Mouse (Mus musculus) heart, embryonic 11.5 days (tissue): ENCODE data around the gene Kbtbd6. TPM values are rescaled to one million over a fixed set of nuclear protein-coding genes. Genes with fewer than 3 reads are reported as not detected.

Source experiments
- ATAC-seq: fragments of 200-750 bp; cut with Nextera tagmentation; replicated peaks from 2 replicates; pipeline ENCODE4 v1.8.0; 2017; ENCODE audit warnings: moderate library complexity; ENCODE audit not compliant: insufficient number of reproducible peaks, low FRiP score, low TSS enrichment
- H3K27ac ChIP-seq: fragments of 300-500 bp; sonication (generic); 2 replicates; pipeline ENCODE4 v1.5.1; 2014; ENCODE audit warnings: mild to moderate bottlenecking, low read depth, low read length
- H3K27me3 ChIP-seq: fragments of 300-500 bp; sonication (generic); 2 replicates; pipeline ENCODE4 v1.6.1; 2014; ENCODE audit warnings: mild to moderate bottlenecking, low read length, mixed read lengths; ENCODE audit not compliant: control insufficient read depth, insufficient read depth
- H3K36me3 ChIP-seq: fragments of 300-500 bp; sonication (generic); 2 replicates; pipeline ENCODE4 v1.6.1; 2014; ENCODE audit warnings: mild to moderate bottlenecking, low read length, moderate library complexity, mixed read lengths; ENCODE audit not compliant: control insufficient read depth, insufficient read depth
- H3K4me1 ChIP-seq: fragments of 300-500 bp; sonication (generic); 2 replicates; pipeline ENCODE4 v1.6.1; 2014; ENCODE audit warnings: low read length; ENCODE audit not compliant: control insufficient read depth, insufficient read depth
- H3K4me2 ChIP-seq: fragments of 300-500 bp; sonication (generic); 2 replicates; pipeline ENCODE4 v1.6.1; 2014; ENCODE audit warnings: mild to moderate bottlenecking, moderate library complexity
- H3K4me3 ChIP-seq: fragments of 300-500 bp; sonication (generic); 2 replicates; pipeline ENCODE4 v1.5.1; 2014; ENCODE audit warnings: low read depth, low read length
- H3K9ac ChIP-seq: fragments of 300-500 bp; sonication (generic); 2 replicates; pipeline ENCODE4 v1.6.1; 2014; ENCODE audit warnings: mild to moderate bottlenecking, low read depth, low read length, moderate library complexity
- H3K9me3 ChIP-seq: fragments of 300-500 bp; sonication (generic); replicated peaks from 2 replicates; pipeline ENCODE4 v1.6.1; 2016; ENCODE audit warnings: low read length; ENCODE audit not compliant: control insufficient read depth
- WGBS: fragments of 180-500 bp; shearing (Covaris S2); extraction: QIAGEN DNeasy Blood & Tissue Kit; methylation state at CpG from one replicate; pipeline ENCODE4 v1.1.7; 2014; ENCODE audit not compliant: insufficient replicate concordance; 5-methylcytosine and 5-hydroxymethylcytosine counted together
- polyA plus RNA-seq: library from polyadenylated mRNA; unstranded; fragments of >200 nt; fragmentation: Nextera tagmentation; extraction: Ambion mirVana; gene quantifications from 2 replicates; pipeline ENCODE4 v1.2.1, GENCODE M21; 2014

Gene Kbtbd6
- polyA plus RNA-seq, 1 experiment from 2014 or later: 3.2 TPM

GRCm38 (mm10) chr14:79486617-79486992 is 35.0 kb downstream of the Kbtbd6 start:
- WGBS: 9% methylated on average over 8 of the region's 8 CpGs

GRCm38 (mm10) chr14:79486993-79487731 is 35.5 kb downstream of the Kbtbd6 start:
- Histone ChIP-seq H3K4me3 (peak overlapping the region; percentile 46), H3K36me3 (0 out of 2 replicates have a peak, but pooled peaks cover 2% of the 10 kb centered on the region), H3K9ac (peak overlapping the region; percentile 56), H3K4me1 (peaks cover 30% of the 10 kb centered on the region), H3K4me2 (peak overlapping the region; percentile 75), H3K27me3 (no peaks in the 10 kb centered on the region), H3K27ac (0 out of 2 replicates have a peak overlapping the region, but pooled peaks have one; percentile 25), H3K9me3 (no peaks in the 10 kb centered on the region)
- 4% methylated on average over 19 of the region's 19 CpGs for WGBS
- no peak for ATAC-seq

More at GRCm38 (mm10) chr14:79486617-79486992, 35.0 kb downstream of the Kbtbd6 start:
- H3K4me3 ChIP-seq: peak overlapping the region; percentile 46
- no peaks in the 10 kb centered on the region for H3K9me3 ChIP-seq
- H3K27ac ChIP-seq: peak overlapping the region; percentile 8; the same call in 1 of the 2 replicates
- H3K36me3 ChIP-seq: no peaks in the 10 kb centered on the region
- H3K27me3 ChIP-seq: no peaks in the 10 kb centered on the region
- H3K4me2 ChIP-seq: peak overlapping the region; percentile 75
- peaks cover 30% of the 10 kb centered on the region for H3K4me1 ChIP-seq
- ATAC-seq: no peak
- H3K9ac ChIP-seq: peak overlapping the region; percentile 56

GRCm38 (mm10) chr14:79488531-79488930 is 36.9 kb downstream of the Kbtbd6 start:
- Histone ChIP-seq H3K27ac (no peak overlapping the region), H3K27me3 (no peaks in the 10 kb centered on the region), H3K36me3 (0 out of 2 replicates have a peak, but pooled peaks cover 2% of the 10 kb centered on the region), H3K4me2 (no peak overlapping the region), H3K4me3 (no peak overlapping the region), H3K4me1 (peaks cover 21% of the 10 kb centered on the region), H3K9ac (no peak overlapping the region), H3K9me3 (no peaks in the 10 kb centered on the region)
- ATAC-seq: no peak
- WGBS: 82% methylated on average over 9 of the region's 9 CpGs

GRCm38 (mm10) chr14:79489150-79489549 is 37.5 kb downstream of the Kbtbd6 start:
- Histone ChIP-seq H3K4me2 (no peak overlapping the region), H3K4me1 (peaks cover 17% of the 10 kb centered on the region), H3K9me3 (no peaks in the 10 kb centered on the region), H3K27me3 (no peaks in the 10 kb centered on the region), H3K36me3 (0 out of 2 replicates have a peak, but pooled peaks cover 2% of the 10 kb centered on the region), H3K27ac (no peak overlapping the region), H3K4me3 (no peak overlapping the region), H3K9ac (no peak overlapping the region)
- WGBS: 82% methylated on average over 12 of the region's 12 CpGs
- no peak for ATAC-seq

- H3K9ac ChIP-seq: no peak overlapping the region
- no peaks in the 10 kb centered on the region for H3K9me3 ChIP-seq
- H3K36me3 ChIP-seq: 0 out of 2 replicates have a peak, but pooled peaks cover 2% of the 10 kb centered on the region
- no peak overlapping the region for H3K4me3 ChIP-seq
- no peak overlapping the region for H3K27ac ChIP-seq
- no peaks in the 10 kb centered on the region for H3K27me3 ChIP-seq
- H3K4me2 ChIP-seq: no peak overlapping the region
- H3K4me1 ChIP-seq: peaks cover 17% of the 10 kb centered on the region
- 61% methylated on average over 3 of the region's 3 CpGs for WGBS
- no peak for ATAC-seq
These were observed 38.6 kb downstream of the Kbtbd6 start for GRCm38 (mm10) chr14:79490246-79490645.

- Histone ChIP-seq H3K4me3 (no peak overlapping the region), H3K27ac (no peak overlapping the region), H3K9ac (no peak overlapping the region), H3K36me3 (0 out of 2 replicates have a peak, but pooled peaks cover 2% of the 10 kb centered on the region), H3K9me3 (no peaks in the 10 kb centered on the region), H3K4me1 (peaks cover 8% of the 10 kb centered on the region), H3K4me2 (no peak overlapping the region), H3K27me3 (no peaks in the 10 kb centered on the region)
- 84% methylated on average over 6 of the region's 6 CpGs for WGBS
- no peak for ATAC-seq
These were observed 42.7 kb downstream of the Kbtbd6 start for GRCm38 (mm10) chr14:79494349-79494748.

- H3K27me3 ChIP-seq: no peaks in the 10 kb centered on the region
- H3K27ac ChIP-seq: no peak overlapping the region
- H3K4me2 ChIP-seq: no peak overlapping the region
- no peaks in the 10 kb centered on the region for H3K36me3 ChIP-seq
- ATAC-seq: no peak
- no peak overlapping the region for H3K4me3 ChIP-seq
- no peaks in the 10 kb centered on the region for H3K9me3 ChIP-seq
- H3K9ac ChIP-seq: 0 out of 2 replicates have a peak overlapping the region, but pooled peaks have one; percentile 22
- H3K4me1 ChIP-seq: peaks cover 25% of the 10 kb centered on the region
- 54% methylated on average over 9 of the region's 9 CpGs for WGBS
These were observed 47.7 kb downstream of the Kbtbd6 start for GRCm38 (mm10) chr14:79499326-79499725.

- H3K9ac ChIP-seq: no peak overlapping the region
- H3K36me3 ChIP-seq: no peaks in the 10 kb centered on the region
- H3K27ac ChIP-seq: no peak overlapping the region
- H3K27me3 ChIP-seq: no peaks in the 10 kb centered on the region
- WGBS: 51% methylated on average over 4 of the region's 4 CpGs
- H3K4me2 ChIP-seq: no peak overlapping the region
- H3K9me3 ChIP-seq: no peaks in the 10 kb centered on the region
- no peak for ATAC-seq
- H3K4me3 ChIP-seq: no peak overlapping the region
- H3K4me1 ChIP-seq: peaks cover 25% of the 10 kb centered on the region
These were observed 49.1 kb downstream of the Kbtbd6 start for GRCm38 (mm10) chr14:79500756-79501155.
